Mouse (Mus musculus) frontal cortex, adult (tissue): Measurements from ENCODE around the gene Ndufa5.

Experiments
- ATAC-seq: cut with Nextera tagmentation; 2 replicates; pipeline ENCODE4 v1.9.2; 2017; ENCODE audit warnings: mild to moderate bottlenecking, moderate library complexity, mixed read lengths; ENCODE audit not compliant: low TSS enrichment

Ndufa5 gene

DNA sequence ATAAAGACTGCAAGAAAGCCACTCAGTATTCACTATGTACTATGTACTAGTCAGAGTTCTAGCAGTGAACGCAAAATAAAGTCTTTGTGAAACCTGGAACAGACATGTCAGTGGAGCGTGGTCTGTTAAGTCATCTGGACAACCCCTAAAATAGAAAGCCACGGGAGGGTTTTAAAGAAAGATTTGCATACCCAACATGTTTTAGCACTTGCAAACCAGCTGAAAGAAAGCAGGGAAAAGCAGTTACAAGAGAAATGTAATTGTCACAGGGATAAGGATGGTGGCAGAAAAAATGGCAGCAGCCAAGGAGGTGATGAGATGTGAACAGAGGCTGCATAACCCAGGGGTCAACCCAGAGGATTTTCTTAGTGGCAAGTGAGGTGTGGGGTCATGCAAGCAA is 2.1 kb downstream of the Ndufa5 start:
- no peak for ATAC-seq

DNA sequence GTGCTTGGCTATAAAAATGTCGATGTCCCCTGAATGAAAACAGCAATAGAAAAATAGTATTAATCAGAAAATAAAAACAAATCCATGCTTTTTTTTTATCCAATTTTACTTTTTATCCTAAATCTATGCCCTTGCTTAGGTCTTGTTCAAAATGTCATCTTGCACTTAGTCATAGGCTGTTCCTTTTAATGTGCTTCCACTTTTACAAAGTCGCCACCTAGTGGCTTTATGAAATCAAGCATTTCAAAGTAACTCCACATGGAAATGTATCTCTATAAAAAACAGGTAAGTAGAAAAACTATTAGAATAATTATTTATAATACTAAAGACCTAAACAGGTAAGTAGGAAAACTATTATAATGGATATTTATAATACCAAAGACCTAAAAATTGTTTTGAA is 11.6 kb downstream of the Ndufa5 start:
- ATAC-seq = peak; percentile 48

DNA sequence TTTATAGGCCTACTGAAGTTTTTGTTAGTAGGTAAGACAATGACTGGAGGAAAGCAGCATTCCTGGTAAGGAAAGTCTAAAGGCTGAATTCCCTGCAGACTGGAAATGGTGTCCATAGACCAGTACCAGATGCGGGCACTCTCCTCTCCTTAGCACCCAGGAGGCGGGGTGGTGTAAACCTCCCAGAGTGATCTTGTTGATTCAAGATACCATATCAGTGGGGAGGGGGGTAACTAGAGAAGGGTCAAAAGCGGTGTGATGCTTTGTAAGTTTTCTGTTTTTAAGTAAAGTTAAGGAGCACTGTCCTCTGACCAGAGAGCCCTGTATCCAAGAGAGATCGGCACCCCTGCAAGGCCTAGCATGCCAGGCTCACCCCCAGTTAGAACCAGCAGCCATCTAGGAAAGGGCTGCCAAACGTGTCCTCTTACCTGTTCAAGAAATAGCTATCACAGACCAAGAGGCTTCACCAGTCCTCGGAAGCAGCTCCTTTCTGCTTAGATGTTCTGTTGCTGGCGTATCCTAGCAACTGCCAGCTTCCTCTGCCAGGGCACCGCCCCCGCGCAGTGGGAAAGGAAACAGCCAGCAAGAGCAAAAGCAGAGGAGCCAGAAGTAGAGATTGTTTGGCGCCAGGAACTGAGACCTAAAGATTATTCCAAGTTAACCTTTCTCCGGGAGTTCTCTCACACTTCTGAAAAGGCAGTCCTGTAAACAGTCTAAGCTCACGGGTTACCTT is 13.1 kb downstream of the Ndufa5 start, which contains the start of gene Iqub:
Gene Iqub, minus strand, starts transcription at position 516 of the 733 bp plus-strand sequence.
- ATAC-seq = peak; percentile 99

DNA sequence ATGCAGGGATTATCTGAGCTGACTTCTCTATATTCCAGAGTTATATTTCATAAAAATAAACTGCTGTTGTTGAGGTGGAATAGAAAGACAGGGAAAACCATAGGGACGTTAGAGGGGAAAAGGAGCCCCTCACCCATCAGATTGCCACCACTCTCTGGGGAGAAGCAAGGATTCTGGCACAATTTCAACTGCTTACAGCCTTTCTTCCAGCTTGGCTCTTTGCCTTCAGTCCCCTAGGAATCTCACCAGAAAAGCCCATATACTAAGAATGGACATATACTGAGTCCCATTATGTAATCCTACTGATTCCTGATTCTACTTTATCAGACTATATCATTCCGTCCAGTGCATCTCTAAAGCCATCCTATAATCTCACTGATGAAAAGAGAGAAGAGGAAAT is 23.7 kb downstream of the Ndufa5 start:
- ATAC-seq = no peak

DNA sequence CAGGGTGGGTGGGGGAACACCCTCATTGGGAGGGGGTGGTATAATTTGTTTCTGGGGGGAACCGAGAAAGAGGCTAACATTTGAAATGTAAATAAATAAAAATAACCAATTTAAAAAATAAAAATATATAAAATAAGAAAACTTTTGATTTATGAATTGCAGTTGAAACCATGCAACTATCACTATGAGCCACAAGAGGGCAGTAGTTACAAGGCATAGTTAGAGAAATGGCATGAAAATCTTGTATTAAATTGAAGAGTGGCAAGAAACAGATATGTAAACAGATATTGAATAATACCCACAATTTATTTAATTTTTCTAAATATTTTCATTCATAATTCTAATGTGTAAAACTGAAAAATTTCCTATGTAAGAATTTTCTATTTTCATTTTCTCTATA is 37.5 kb downstream of the Ndufa5 start:
- no peak; the same call in 1 of the 2 replicates for ATAC-seq

DNA sequence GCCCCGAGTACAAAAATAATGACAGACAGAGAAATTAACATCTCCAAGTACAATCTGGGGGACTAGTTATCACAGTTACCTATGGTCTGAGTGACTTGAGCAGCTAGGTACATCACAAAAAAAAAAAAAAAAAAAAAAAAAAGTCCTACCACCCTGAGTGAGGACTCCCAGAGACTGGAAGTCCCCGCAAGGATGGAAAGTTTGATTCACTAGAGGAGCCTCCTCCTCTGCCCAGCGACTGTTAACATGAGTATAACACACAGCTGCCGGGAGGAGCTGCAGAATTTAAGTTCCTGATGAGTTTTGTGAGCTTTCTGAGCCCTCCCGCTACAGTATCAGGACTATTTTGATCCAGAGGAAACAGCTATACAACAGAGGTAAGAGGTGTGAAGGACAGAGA is 41.3 kb downstream of the Ndufa5 start:
- ATAC-seq = no peak

DNA sequence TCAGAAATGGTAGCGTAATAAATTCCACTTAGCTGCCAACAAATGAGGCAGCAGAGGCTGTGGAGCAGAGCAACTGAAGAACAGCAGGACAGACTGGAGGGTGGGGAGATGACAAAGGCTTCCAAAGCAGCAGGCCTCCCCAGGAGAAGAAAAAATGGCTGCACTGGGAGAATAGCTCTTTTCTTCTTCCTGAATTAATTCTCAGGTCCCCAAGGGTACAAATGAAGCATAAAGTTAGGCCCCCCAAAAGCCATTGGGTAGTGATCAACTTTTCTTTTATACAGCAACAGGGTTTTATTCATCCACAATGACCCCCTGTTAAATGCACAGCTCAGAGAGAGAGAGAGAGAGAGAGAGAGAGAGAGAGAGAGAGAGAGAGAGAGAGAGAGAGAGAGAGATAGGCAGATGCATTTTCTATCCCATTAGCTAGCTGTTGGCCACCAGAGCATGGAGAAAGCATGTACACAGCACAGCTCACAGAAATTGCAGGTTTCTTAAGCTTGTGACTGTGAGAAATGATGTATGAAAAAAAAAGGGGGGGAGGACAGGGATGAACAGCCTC is 57.2 kb downstream of the Ndufa5 start:
- peak; percentile 95 for ATAC-seq

DNA sequence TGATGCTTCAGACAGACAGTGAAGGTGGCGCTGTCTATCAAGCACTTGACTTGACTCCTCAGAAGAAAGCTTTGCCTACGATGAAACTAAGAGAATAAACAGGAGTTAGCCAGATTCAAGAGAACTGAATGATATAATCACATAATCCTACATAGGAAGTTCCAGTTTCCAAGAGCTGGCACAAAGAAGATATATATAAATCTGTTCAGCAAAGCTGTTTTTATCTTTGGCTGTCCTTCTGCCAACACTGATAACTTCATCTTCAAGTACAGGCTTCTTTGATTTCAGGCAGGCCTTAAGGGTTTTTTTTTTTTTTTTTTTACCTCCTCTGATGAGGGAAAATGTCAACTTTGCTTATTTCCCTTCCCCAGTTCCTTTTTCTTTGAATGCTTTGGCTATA is 57.7 kb downstream of the Ndufa5 start:
- peak; percentile 91 for ATAC-seq
